Mouse (Mus musculus): ENCODE data around the gene Arhgef10l. TPM values are rescaled to one million over a fixed set of nuclear protein-coding genes. Genes with fewer than 3 reads are reported as not detected.

Arhgef10l gene
- polyA plus RNA-seq, 1 experiment from 2014 or later = 13.4 TPM

DNA sequence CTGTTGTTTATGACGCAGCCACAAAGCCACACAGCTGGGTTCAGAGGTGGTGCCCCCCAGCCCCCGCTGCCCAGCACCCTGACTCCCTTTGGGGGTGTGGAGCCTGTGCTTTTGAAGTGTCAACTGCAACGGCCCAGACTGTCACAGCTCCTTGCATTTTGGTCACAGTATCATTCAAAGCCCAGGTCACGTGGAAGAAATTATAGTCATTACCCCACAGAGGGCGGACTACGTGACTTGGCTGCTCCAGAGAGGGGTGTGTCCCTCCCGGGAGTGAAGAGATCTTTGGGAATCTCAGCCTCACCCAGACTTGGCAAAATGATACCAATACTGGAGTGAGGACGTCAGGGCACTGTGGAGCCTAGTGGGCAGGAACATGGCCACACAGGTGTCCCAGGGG is 190.6 kb downstream of the Arhgef10l start:
- no peak for ATAC-seq (ENCODE audit: low read depth)
- no peak overlapping the region for H3K9ac ChIP-seq (ENCODE audit: low read depth, low read length)

DNA sequence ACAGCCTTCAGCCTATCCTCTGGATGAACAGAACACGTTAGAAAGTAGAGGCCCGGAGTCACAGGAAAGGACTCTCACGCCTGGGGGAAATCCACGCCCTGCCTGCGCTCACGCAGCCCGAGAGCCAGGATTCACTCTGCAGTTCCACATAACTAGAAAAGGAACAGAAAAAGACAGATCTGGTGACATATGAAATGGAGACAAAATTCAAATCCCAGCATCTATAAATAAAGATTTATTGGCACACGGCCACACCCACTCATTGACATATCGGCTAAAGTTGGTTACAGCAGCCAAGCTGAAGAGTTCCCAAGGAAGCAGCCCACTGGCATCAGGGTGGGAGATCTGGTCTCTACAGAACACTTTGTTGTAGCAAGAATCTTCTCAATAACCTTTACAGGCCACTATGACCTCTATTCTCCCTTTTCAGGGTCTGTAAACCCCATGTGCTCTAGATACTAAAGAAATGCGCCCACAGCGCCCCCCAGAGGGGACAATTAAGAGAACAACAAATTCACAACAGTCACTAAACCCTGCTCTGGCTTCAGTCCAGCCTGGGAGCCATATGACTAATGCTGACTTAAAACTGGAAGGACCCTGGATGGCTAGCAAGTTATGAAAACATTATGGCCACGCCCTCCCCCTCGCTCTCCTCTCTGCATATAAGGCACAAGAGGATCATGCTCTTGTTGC is 195.9 kb downstream of the Arhgef10l start:
- H3K4me2 ChIP-seq (ENCODE audit: low read depth, low read length) = no peak overlapping the region
- H3K27me3 ChIP-seq (replicated peaks; ENCODE audit: control insufficient read depth, insufficient read depth, low read length) = no peaks in the 10 kb centered on the region
- H3K36me3 ChIP-seq (ENCODE audit: control insufficient read depth, insufficient read depth, low read length) = no peaks in the 10 kb centered on the region

More for the DNA sequence above, 190.6 kb downstream of the Arhgef10l start:
- Histone ChIP-seq H3K4me2 (ENCODE audit: low read depth, low read length) (no peak overlapping the region), H3K4me1 (ENCODE audit: control insufficient read depth, insufficient read depth, low read length) (no peaks in the 10 kb centered on the region), H3K27me3 (replicated peaks; ENCODE audit: control insufficient read depth, insufficient read depth, low read length) (no peaks in the 10 kb centered on the region), H3K27ac (replicated peaks; ENCODE audit: low read depth, low read length) (no peak overlapping the region), H3K9me3 (ENCODE audit: control insufficient read depth, low read length) (no peaks in the 10 kb centered on the region), H3K4me3 (ENCODE audit: low read depth, low read length) (no peak overlapping the region), H3K36me3 (ENCODE audit: control insufficient read depth, insufficient read depth, low read length) (no peaks in the 10 kb centered on the region)
- DNase-seq (ENCODE audit: low spot score) = no peak
- 45% methylated on average over 8 of the region's 8 CpGs for WGBS

DNA sequence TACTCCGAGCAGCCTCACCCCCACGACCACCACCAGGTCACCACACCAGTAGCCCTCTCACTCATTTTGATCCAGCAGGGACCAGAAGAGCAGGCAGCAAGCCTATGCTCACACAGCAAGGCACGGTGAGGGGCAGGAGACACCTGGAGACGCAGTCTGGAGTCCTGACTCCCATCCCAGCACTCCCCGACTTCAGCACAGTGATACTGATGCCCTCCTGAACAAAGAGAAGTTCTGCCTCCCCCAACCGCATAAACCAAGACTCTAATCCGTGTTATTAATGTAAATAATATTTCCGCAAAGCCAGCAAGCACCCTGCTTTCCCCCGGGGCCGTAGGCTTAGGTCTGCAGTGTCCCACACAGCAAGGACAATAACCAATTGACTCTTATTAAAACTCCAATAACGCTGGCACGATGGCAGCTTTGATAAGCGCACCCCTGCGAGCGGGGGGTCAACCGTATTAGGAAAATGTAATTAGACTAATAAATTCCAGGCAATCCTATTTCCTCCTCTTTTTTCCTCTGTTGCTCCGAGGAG is 198.5 kb downstream of the Arhgef10l start:
- 44% methylated on average over 17 of the region's 17 CpGs for WGBS
- Histone ChIP-seq H3K27ac (replicated peaks; ENCODE audit: low read depth, low read length) (no peak overlapping the region), H3K4me1 (ENCODE audit: control insufficient read depth, insufficient read depth, low read length) (no peaks in the 10 kb centered on the region), H3K36me3 (ENCODE audit: control insufficient read depth, insufficient read depth, low read length) (no peaks in the 10 kb centered on the region), H3K4me3 (ENCODE audit: low read depth, low read length) (no peak overlapping the region), H3K9ac (ENCODE audit: low read depth, low read length) (no peak overlapping the region), H3K9me3 (ENCODE audit: control insufficient read depth, low read length) (no peaks in the 10 kb centered on the region), H3K4me2 (ENCODE audit: low read depth, low read length) (no peak overlapping the region), H3K27me3 (replicated peaks; ENCODE audit: control insufficient read depth, insufficient read depth, low read length) (no peaks in the 10 kb centered on the region)
- ATAC-seq (ENCODE audit: low read depth) (no peak), DNase-seq (ENCODE audit: low spot score) (no peak)

More for the DNA sequence above, 195.9 kb downstream of the Arhgef10l start:
- DNase-seq (ENCODE audit: low spot score) (no peak), ATAC-seq (ENCODE audit: low read depth) (no peak)
- no peak overlapping the region for H3K27ac ChIP-seq (replicated peaks; ENCODE audit: low read depth, low read length)
- no peak overlapping the region for H3K4me3 ChIP-seq (ENCODE audit: low read depth, low read length)
- no peaks in the 10 kb centered on the region for H3K9me3 ChIP-seq (ENCODE audit: control insufficient read depth, low read length)
- no peak overlapping the region for H3K9ac ChIP-seq (ENCODE audit: low read depth, low read length)
- no peaks in the 10 kb centered on the region for H3K4me1 ChIP-seq (ENCODE audit: control insufficient read depth, insufficient read depth, low read length)
- WGBS = 62% methylated on average over 13 of the region's 13 CpGs

Small RNAs within 50 kb of the gene (microRNA-seq; reads per million reads assigned to microRNA genes)
- not detected for gene Gm23045 (ENCODE audit: borderline number of aligned reads)

Other genes with a start within 250 kb of the Arhgef10l start
- gene Rcc2, start 34.5 kb upstream of the Arhgef10l start, polyA plus RNA-seq (2014; fragmentation: Nextera tagmentation; extraction: Ambion mirVana) = 31.1 and 31.6 TPM in 2 replicates
- gene Padi6, start 76.6 kb upstream of the Arhgef10l start, polyA plus RNA-seq (2014; fragmentation: Nextera tagmentation; extraction: Ambion mirVana) = not detected in 2 replicates
- 0.14 and 0.38 TPM in 2 replicates for gene Padi4, start 108.2 kb upstream of the Arhgef10l start, polyA plus RNA-seq (2014; fragmentation: Nextera tagmentation; extraction: Ambion mirVana)
- 0.38 and 0.47 TPM in 2 replicates for gene Padi3, start 144.6 kb upstream of the Arhgef10l start, polyA plus RNA-seq (2014; fragmentation: Nextera tagmentation; extraction: Ambion mirVana)
- gene Padi1, start 179.8 kb upstream of the Arhgef10l start, polyA plus RNA-seq (2014; fragmentation: Nextera tagmentation; extraction: Ambion mirVana) = 0.07 and 0.28 TPM in 2 replicates
- 15.1 and 16.1 TPM in 2 replicates for gene Padi2, start 240.3 kb upstream of the Arhgef10l start, polyA plus RNA-seq (2014; fragmentation: Nextera tagmentation; extraction: Ambion mirVana)